Mouse (Mus musculus) bone marrow macrophage, adult 2 months (primary cell): ENCODE results near the gene Hsd17b14.
A peak's percentile ranks its signal among the peaks of the same experiment; 100 is the strongest.

ENCODE experiments used
- CTCF ChIP-seq: IDR thresholded peaks from 2 replicates; pipeline ENCODE4 v1.5.1; 2012; ENCODE audit warnings: low read depth, mild to moderate bottlenecking, low read length, moderate library complexity
- POLR2A ChIP-seq: IDR thresholded peaks from 2 replicates; pipeline ENCODE4 v1.6.1; 2012; ENCODE audit warnings: mild to moderate bottlenecking, low read depth, low read length, borderline replicate concordance

- TF ChIP-seq POLR2A = no peak
- TF ChIP-seq CTCF = peak; percentile 93
Observed at GRCm38 (mm10) chr7:45593118-45593815, 38.6 kb downstream of the Hsd17b14 start.
